In genomic region chr2:74721882-74722281, GRCm38 (mm10) we compare ENCODE assay signal across 1 mouse cellular context.
TF ChIP-seq lines count a peak whose summit lies in the region.

No protein-coding gene starts in this region.

TF ChIP-seq in CH12.LX, 34 proteins besides CTCF, POLR2A, EP300 and RAD21:
- TF ChIP-seq MAFK (IDR thresholded peaks at IDR 0.05; ENCODE audit: insufficient replicate concordance, low read length) = no peak
- TF ChIP-seq ZC3H11A (IDR thresholded peaks at IDR 0.05; ENCODE audit: low read depth, low read length) = no peak
- no peak for TF ChIP-seq SMC3 (IDR thresholded peaks at IDR 0.05; ENCODE audit: low read depth, low read length)
- TF ChIP-seq ELF1 (IDR thresholded peaks at IDR 0.05; ENCODE audit: low read depth, low read length) = no peak
- TF ChIP-seq HCFC1 (IDR thresholded peaks at IDR 0.05; ENCODE audit: low read depth, low read length) = no peak
